Mouse (Mus musculus): Measurements from ENCODE around the gene Vsig10l.

Vsig10l gene

DNA sequence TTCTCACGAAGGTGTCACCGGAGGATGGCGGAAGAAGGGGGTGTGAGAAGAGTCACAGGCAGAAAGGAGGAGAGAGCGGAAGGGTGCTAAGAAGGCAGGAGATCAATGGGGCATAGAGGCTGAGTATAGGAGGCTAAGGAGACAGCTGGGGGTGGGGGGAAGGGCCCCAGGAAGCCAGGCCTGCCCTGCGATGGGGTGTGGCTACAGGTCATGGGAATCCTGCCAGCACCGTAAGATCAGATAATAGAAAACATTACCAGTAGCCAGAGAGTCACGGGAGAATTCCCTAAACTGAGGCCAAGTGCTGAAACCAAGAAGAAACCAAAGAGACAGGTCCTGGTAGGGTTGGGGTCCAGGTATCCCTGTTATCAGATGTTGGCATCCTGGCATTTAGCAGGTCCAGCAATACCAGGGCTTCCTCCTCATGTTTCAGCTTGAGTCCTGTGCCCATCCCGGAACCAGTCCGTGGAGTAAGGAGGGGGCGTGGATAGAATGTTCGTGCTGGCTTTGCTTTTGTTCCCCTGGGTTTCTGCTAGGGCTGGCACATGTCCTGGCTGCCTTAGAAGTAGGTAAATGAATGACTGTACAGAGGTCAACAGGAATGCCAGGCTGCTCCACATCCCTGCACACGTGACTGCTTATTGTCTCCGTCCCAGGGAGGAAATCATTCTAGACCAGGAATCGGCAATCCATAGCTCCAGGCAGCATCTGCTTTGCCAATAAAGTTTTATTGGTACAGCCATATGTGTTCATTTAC, 9.2 kb upstream of the Vsig10l start:
- CTCF ChIA-PET, result no interaction called here

DNA sequence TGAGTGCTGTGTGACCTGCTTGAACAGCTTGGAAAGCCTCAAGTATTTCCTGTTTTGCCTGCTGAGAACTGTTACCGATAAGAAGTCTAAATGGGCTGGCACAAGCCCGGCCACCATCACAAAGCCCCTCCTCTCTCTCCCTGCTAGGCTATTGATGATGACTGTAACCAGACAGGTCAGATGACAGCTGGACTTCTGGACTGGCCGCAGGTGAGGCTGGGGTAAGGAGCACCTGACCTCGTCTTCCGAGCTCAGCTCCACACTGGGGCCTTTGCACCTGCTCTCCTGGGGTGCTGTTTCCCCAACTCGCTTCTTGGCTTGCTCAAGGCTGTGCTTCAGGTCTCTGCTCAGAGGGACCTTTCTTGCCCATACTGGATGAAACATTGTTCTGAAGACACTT, 8.6 kb upstream of the Vsig10l start:
- CTCF ChIA-PET, result no interaction called here

DNA sequence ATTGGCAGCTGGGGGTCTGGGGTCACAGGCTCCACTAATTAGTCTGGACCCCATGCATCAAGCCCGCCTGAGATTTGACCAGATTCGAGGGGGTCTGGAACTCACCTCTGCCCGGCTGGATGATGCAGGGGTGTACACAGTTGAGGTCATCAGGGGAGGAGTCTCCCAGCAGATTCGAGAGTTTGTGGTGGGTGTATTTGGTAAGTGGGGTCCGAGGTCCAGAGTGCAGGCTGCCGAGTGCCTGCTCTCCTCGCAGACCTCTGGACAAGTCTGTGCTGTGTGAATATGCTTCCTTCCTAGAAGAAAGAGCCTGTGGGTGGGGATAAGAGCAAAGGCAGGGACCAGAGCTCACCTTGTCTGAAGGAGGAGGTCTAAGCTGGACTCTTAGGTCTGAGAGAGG, 1.0 kb downstream of the Vsig10l start:
- CTCF ChIA-PET, result no interaction called here

DNA sequence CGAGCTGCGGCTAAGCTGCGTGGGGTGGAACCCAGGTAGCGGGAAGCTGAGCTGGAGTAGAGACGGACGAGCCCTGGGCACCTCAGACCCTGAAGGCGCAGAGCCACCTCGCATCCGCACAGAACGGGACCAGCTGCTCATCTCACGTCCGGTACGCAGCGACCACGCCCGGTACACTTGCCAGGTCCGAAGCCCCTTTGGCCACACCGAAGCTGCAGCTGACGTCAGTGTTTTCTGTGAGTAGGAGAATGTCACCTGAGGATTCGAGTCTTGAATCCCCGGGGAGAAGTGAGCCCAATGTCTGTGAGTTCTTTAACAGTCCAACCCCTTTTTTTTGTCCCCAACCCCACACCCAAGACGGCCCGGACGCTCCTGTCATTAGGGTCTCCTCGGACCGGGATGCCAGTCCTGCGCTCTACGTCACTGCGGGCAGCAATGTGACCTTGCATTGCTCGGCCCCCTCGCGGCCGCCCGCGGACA, 2.0 kb downstream of the Vsig10l start:
- CTCF ChIA-PET, result interaction anchor here (0.7 kb wide), 3 partner anchors 88 to 116 kb away, joined by 3 read pairs; no protein-coding TSS in a partner anchor

DNA sequence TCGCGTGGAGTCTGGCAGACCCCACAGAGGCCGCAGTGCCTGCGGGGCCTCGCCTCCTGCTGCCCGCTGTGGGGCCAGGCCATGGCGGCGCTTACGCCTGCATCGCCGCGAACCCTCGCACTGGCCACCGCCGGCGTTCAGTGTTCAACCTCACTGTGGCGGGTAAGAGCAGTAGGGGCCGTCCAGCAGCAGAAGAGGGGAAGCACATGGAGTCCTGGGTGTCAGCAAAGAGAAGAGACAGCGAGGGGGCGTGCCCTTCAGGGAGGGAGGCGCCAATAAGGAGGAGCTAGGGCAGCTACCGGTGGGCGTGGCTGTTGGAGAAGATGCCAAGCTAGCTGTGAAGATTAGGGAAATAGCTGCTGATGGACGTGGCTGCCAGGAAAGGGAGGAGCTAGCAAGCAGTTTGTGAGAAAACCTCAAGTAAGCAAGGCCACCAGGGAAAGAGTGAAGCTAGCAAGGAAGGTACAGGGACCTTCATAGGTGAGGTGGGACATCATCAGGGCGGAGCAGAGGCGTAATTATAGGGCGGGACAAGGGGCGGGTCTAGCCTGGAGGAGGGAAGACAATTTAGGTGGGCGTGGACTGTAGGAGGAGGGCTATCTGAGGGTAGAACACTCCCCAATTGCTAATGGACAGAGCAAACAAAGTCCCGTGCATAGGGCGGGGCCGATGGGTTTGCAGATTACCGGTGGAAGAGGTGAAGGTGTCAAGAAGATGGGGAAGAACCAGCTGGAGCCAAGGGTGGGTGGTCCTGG, 2.6 kb downstream of the Vsig10l start:
- CTCF ChIA-PET, result no interaction called here

DNA sequence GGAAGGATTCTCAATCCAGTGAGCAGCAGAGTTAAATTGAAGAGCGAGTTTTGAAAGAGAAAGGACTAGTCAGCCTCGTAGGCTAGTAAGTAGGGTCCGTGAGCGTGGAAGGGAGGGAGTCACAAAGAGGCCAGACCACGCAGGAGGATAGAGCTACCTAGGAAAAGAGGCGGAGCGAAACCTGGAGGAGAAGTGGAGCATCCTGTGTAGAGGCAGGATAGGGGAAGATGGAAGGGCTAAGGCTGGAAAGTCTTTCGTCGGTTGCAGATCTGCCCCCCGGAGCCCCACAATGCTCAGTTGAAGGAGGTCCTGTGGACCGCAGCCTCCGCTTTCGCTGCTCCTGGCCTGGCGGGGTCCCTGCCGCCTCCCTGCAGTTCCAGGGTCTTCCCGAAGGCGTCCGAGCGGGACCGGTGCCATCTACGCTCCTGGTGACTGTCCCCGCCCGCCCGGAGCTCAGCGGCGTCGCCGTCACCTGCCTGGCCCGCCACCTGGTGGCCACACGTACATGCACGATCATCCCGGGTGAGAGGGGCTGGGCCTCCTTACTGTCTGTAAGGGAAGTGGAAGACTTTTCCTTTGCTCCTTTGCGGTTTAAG, 3.2 kb downstream of the Vsig10l start:
- CTCF ChIA-PET, result interaction anchor here (0.5 kb wide), 1 partner anchor 113 kb away, joined by 4 read pairs; no protein-coding TSS in a partner anchor

DNA sequence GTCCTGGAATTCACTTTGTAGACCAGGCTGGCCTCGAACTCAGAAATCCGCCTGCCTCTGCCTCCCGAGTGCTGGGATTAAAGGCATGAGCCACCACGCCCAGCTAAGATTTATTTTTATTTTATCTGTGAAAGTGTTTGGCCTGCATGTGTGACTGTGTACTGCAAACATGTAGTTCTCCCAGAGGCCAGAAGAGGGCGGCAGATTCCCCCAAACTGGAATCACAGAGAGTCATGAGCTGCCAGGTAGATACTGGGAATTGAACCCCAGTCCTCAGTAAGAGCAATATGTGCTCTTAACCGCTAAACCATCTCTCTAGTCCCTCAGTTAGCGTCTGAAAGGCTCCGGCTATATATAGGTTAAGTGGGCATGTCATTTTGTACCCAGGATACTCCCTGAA, 7.4 kb downstream of the Vsig10l start:
- CTCF ChIA-PET, result interaction anchor here (1.1 to 1.5 kb wide), 2 partner anchors 8 to 115 kb away, joined by 3 read pairs; no protein-coding TSS in a partner anchor

DNA sequence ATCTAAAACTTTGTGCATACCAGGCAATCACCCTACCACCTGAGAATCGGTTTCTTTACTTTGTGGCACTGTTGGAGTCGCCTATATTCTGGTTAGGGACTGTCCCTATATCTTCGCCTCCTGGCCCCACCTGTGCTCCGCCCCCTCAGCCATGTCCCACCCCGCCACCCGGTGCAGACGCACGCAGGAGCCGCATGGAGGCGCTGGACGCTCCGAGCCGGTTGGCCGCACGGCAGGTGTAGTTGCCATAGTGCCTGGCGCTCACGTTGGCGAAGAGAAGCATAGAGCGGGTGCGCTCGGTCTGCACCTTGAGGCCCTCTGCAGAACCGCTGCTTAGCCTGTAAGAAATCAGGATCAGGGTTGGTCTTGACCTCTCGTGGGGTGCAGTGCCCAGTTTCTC, 12.8 kb downstream of the Vsig10l start:
- CTCF ChIA-PET, result no interaction called here

DNA sequence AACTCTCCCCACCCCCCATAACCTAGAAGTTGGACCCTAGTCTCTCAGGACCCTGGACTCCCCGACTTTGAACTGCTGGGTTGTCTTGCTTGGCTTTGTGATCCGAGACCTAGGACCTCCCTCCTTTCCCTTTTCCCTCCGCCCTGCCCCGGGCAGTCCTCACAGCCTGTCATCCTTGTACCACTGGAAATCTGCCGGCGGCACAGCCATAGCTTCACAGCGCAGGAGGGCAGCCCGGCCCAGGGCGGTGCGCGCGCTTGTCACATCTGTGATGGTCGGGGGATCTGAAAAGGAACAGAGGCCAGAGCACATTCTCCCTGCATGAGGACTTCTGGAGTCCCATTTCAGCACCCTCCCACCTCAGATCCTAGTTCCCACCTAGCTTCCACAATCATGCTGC, 13.4 kb downstream of the Vsig10l start:
- CTCF ChIA-PET, result no interaction called here

DNA sequence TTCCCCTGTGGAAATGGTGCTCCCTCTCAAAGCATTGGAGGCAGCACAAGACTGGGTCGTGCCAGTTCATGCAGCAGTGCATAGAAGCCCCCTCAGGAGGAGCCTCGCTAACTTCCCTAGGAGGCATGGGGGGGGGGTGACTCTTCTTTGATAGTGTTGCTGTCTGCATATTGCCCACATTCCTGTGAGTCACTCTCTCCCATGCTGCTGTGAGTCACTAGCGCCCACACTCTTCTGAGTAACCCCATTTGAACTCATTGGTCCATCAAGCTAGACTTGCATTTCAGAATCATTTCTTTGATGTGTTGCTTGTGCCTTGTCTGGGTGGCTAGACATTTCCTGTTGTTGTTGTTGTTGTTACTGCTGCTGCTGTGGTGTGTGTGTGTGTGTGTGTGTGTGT, 18.2 kb downstream of the Vsig10l start:
- CTCF ChIA-PET, result interaction anchor here (0.6 kb wide), 1 partner anchor 141 kb away, joined by 3 read pairs; no protein-coding TSS in a partner anchor

DNA sequence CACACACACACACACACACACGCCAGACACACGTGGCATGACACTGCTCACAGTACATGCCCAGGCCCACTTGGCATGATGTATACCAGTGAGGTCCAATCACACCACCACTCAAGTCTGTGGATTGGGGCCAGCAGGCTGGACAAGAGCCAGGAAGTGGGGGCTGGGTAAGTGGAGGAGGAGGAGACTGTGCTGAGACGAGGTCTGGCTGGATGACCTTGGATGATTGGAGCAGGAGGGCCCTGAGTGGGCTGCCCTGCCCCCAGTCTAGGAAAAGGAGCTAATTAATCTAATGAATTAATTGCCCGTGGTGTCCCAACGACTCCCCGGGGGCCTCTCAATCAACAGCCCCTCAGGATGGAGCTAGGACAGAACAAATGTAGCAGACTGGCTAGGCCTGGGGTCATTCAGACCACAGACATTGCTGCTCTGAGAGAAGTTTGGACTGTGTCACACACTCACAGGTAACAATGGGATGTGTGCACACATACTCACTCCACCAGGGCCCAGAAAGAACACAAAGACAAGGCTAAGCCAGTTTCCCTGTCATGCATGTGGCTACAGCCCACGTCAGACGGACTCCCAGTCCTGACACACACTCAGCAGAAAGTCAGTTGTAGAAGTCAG, 19.3 kb downstream of the Vsig10l start:
- CTCF ChIA-PET, result interaction anchor here (0.6 kb wide), 2 partner anchors 114 to 140 kb away, joined by 3 read pairs; no protein-coding TSS in a partner anchor

DNA sequence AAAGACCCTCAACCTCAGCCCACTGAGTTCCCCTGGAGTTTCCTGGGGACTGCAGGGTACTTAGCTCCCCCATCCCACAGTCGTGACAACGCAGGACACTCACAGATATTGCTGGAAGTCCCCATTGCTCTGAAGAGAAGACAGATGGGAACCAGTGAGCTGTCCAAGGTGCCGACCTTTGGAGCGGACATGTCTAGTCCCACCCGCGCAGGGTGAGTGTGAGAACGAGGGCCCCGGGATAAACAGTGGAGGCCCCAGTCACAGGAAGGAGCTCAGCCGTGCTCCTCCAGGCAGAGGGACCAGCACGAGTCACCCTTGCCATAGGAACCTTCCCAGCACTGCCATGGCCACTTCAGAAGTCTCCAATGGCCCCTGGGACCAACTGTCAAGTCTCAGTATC, 20.3 kb downstream of the Vsig10l start:
- CTCF ChIA-PET, result interaction anchor here (0.7 kb wide), 1 partner anchor 50 kb away, joined by 6 read pairs; no protein-coding TSS in a partner anchor

DNA sequence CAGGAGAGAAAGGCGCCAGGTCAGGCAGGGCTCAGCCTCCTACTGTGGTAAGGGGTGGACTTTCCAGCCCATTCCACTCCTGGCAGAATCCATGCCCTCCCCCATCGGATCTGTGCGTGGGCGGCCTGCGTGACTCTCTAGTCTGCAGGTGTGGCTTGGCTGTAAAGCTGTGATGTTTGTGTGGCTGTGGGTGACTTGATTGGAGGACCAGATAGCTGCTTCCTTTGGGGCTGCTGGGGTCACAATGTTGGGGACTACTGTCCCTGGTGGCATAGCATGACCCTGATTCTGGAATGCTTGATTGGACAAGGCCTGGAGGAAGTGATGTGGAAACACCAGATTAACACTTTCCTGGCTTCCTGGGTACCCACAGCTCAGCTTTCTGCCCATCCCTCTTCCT, 25.7 kb downstream of the Vsig10l start:
- CTCF ChIA-PET, result no interaction called here

DNA sequence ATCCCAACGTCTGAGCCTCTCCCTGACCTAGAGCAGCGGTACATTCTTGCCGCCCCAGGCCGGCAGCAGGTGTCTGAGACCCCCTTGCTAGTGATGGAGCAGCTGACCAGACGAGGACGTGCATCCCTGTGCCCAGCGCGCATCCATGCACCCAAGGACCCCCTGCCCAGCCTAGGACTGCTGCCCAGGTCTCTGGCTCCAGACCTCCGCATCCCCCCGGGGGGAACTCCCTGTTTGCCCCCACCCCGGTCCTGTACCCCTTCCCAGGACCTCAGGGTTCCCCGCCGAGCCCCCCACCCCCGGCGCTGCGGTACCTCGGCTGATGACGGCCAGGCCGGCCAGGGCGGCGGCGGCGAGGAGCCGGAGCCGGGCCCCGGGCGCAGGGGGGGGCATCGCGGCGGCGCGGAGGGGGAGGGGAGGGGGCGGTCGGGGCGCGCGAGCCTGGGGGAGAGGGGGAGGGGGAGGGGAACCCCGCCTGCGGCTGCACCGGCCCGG, 26.7 kb downstream of the Vsig10l start, which contains the start of gene Iglon5:
Gene Iglon5, minus strand, starts transcription at position 445 of the 495 bp plus-strand sequence.
- CTCF ChIA-PET, result no interaction called here

DNA sequence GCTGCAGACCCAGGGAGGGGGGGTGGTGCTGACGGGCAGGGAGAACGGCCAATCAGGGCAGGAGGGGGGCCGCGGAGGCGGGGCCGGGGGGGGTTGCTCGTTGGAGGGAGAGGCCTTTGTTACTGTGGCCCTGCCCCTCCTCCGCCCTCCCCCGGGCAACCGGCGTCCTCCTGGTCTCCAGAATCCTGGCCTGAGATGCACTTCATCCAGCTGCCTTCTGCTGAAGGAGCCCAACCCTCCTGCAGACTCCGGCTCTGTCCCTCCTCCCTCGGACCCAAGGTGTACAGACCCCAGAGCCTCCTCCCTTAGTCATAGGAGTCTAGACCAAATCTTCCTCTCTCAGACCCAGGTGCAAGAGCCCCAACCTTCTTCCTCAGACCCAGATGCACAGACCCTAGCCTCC, 27.2 kb downstream of the Vsig10l start:
- CTCF ChIA-PET, result no interaction called here

DNA sequence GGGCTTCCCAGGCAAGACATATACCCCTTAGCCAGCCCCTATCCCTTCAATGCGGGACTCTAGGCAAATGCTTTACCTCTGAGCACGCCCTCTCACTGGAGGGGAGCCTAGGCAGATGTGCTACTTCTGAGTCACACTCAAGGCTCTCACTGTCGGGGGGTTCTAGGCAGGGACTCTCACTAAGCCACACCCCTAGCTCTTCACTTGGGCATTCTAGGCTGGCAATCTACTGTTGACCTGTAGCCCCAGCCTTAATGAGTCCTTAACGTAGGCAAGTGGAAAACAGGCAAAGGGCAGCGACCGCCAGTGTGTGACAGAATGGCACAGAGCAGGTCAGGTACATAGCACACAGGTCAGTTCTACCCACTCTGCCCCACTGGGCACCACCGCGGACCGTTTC, 27.9 kb downstream of the Vsig10l start:
- CTCF ChIA-PET, result no interaction called here

DNA sequence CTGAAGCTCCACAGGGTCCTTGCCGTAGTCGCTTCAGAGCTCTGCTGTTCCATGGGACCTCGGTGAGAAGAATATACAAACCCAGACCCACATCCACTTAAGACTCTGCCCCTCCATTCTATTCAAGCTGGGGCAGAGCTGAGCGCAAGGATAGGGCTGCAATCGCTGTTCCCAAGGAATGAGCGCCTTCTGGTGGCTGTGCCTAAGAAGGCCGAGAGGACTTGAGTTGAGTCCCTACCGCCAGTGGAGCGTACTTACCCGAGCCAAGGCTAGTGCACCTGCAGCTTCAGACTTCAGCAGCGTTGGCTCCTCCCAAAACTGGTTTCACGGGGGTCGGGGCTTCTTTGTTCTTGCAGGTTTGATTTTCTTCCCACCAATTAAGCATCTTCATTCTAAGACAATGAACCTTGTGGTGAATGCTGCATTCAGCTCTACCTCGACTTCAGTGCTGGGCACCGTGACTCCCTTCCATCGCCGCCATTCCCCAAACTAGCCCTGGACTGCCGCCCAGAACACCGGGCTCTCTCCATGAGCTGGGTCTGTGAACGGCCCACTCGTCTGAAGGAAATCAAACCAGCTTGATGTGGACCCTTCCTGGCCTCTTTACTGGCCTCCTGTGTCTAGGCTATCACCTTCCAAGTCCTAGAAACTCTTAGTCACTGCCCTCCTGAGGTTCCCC, 32.5 kb downstream of the Vsig10l start:
- CTCF ChIA-PET, result interaction anchor here (0.6 kb wide), 1 partner anchor 118 kb away, joined by 6 read pairs; no protein-coding TSS in a partner anchor

DNA sequence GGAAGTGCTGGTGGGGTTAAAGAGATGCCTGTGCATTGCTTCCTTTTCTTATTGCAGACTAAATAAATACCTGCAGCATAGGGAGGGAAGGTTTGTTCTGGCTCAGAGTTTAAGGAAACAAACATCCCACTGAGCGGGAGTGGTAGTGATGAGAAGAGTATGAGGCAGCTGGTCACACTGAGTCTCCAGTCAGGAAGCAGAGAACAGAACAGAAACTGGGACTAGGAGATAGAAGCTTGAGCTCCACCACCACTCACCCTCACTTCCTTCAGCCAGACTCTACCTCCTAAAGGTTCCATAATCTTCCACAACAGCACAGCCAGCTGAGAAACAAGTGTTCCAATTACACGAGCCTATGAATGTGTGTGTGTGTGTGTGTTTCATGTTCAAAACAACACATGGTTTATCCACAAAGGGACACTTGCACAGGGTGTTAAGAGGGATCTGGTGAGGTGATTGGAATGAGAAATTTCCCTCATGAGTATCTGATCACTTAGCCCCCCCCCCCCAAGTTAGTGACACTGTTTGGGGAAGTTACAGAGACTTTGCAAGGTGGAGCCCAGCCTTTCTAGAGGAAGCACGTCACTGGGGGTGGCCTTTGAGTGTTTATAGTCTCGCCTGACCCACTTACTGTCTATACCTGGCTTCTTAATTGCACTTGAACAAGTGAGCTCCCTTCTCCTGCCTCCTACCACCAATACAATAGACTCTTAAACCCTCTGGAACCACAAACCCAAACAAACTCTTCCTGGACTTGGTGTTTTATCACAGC, 48.9 kb downstream of the Vsig10l start:
- CTCF ChIA-PET, result no interaction called here

DNA sequence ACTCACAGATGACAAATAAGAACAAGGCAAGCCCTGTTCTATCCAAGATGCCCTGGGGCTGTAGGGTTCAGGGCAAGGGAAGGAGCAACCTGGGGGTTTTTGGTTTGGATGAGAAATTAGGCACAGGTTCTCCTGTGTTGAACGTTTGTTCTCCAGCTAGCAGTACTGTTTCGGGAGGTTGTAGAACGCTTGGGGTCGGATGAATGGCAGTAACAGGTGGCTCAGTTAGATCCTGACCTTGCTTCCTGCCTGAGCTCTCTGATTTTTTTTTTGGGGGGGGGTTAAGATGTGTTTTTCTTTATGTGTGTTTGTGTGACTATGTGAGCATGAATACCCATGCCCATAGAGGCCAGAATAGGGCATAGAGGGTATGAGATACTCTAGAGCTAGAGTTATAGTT, 49.6 kb downstream of the Vsig10l start:
- CTCF ChIA-PET, result no interaction called here

DNA sequence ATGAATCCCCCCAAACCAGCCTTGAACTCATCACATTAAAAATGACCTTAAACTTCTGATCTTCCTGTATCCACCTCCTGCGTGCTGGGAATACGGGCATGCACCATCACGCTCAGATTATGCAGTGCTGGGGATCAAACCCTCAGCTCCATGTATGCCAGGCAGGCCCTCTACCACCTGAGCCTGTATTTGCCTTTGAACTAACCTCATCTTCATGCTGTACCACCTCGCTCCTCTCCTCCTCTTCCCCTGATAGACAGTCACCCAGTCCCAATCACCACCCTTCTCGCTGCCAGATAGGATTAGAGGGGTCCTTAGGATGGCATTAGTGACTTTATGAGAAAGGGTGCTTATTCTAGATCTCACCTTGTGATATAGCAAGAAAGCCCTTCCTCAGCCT, 52.1 kb downstream of the Vsig10l start:
- CTCF ChIA-PET, result interaction anchor here (0.5 kb wide), 1 partner anchor 15 kb away, joined by 6 read pairs; no protein-coding TSS in a partner anchor

Measured in spleen, embryonic (tissue).